Mouse (Mus musculus): ENCODE measurements at regions not wholly inside any gene's neighbourhood (a gene's known extent, or its start where the extent isn't known, plus 50 kb on each side); places are given as distances from the start of the nearest gene placed in this dataset.

GRCm38 (mm10) chr5:76043521-76044510 lies 65.6 kb upstream of the Kdr start:
- Histone ChIP-seq H3K4me3 (replicated peaks; ENCODE audit: low read depth, low read length) (no peak overlapping the region), H3K9me3 (ENCODE audit: control insufficient read depth, low read length) (peaks cover 2% of the 10 kb centered on the region; the same call in 1 of the 2 replicates), H3K27ac (replicated peaks; ENCODE audit: low read depth, low read length) (no peak overlapping the region), H3K4me1 (ENCODE audit: control insufficient read depth, insufficient read depth, low read length) (no peaks in the 10 kb centered on the region), H3K36me3 (ENCODE audit: control insufficient read depth, insufficient read depth, low read length) (no peaks in the 10 kb centered on the region), H3K4me2 (ENCODE audit: low read length) (no peak overlapping the region), H3K9ac (replicated peaks; ENCODE audit: low read length) (no peak overlapping the region), H3K27me3 (ENCODE audit: control insufficient read depth, insufficient read depth, low read length) (no peaks in the 10 kb centered on the region)
- no peak for ATAC-seq (ENCODE audit: low FRiP score, low TSS enrichment)
- no peak for DNase-seq
- 81% methylated on average over 14 of the region's 14 CpGs for WGBS

- Histone ChIP-seq H3K27ac (replicated peaks; ENCODE audit: low read depth, low read length) (no peak overlapping the region), H3K27me3 (ENCODE audit: control insufficient read depth, insufficient read depth, low read length) (no peaks in the 10 kb centered on the region), H3K4me1 (ENCODE audit: control insufficient read depth, insufficient read depth, low read length) (no peaks in the 10 kb centered on the region), H3K9ac (replicated peaks; ENCODE audit: low read length) (no peak overlapping the region), H3K4me3 (replicated peaks; ENCODE audit: low read depth, low read length) (no peak overlapping the region), H3K4me2 (ENCODE audit: low read length) (no peak overlapping the region), H3K9me3 (ENCODE audit: control insufficient read depth, low read length) (peaks cover 6% of the 10 kb centered on the region; the same call in 1 of the 2 replicates), H3K36me3 (ENCODE audit: control insufficient read depth, insufficient read depth, low read length) (no peaks in the 10 kb centered on the region)
- DNase-seq (no peak), ATAC-seq (ENCODE audit: low FRiP score, low TSS enrichment) (no peak)
- WGBS, result 77% methylated on average over 10 of the region's 10 CpGs
Measured at GRCm38 (mm10) chr5:76040454-76041203, 62.4 kb upstream of the Kdr start.

- H3K9me3 ChIP-seq (ENCODE audit: control insufficient read depth, low read length), result no peaks in the 10 kb centered on the region
- no peak overlapping the region for H3K4me3 ChIP-seq (replicated peaks; ENCODE audit: low read depth, low read length)
- WGBS, result 44% methylated on average over 4 of the region's 4 CpGs
- no peak overlapping the region for H3K27ac ChIP-seq (replicated peaks; ENCODE audit: low read depth, low read length)
- H3K4me1 ChIP-seq (ENCODE audit: control insufficient read depth, insufficient read depth, low read length), result no peaks in the 10 kb centered on the region
- no peak for ATAC-seq (ENCODE audit: low FRiP score, low TSS enrichment)
- H3K9ac ChIP-seq (replicated peaks; ENCODE audit: low read length), result no peak overlapping the region
- H3K4me2 ChIP-seq (ENCODE audit: low read length), result no peak overlapping the region
- DNase-seq, result no peak
- H3K36me3 ChIP-seq (ENCODE audit: control insufficient read depth, insufficient read depth, low read length), result no peaks in the 10 kb centered on the region
- H3K27me3 ChIP-seq (ENCODE audit: control insufficient read depth, insufficient read depth, low read length), result no peaks in the 10 kb centered on the region
Measured at GRCm38 (mm10) chr5:76028729-76029128, 50.5 kb upstream of the Kdr start.

Data from midbrain, embryonic 14.5 days (tissue).